ENCODE assay signal across 8 mouse cellular contexts in the genomic region with DNA sequence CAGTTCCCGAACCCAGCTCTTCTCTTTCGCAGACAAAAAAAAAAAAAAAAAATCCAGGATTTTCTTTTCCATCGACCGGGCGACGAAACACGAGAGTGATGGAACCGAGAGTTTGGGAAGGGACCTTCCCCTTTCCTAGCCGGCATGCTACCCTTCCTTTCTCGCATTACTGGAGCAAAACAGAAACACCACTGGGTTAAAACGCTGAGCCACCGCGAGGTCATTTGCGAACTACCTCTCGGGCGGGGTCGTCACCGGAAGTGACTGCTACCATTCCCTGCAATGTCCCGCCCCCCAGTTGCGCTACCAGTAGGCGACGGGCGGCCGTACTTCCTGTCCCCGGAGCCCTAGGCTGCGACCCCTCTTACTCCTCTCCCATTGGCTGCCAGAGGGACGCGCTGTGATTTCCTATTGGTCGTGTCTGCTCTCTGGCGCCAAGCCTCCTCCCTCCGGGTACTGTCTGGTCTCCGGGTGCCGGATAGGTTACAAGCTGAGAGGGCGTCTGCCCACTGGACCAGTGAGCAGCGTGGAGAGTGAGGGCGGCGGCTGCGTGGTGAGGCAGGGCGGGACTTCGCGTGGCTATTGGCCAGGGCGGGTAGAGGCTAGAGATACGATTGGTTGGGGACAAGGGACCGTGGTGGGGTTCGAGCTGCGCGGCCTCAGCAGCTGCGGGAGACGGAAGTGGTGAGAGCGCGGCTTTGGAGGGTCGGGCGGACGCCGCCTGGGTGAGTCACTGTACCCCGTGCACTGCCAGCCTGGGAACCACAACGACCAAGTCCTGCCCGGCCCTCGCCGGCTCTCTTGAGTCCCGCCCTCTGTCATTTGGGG. TPM values are rescaled to one million over a fixed set of nuclear protein-coding genes. Genes with fewer than 3 reads are reported as not detected.
DNase-seq lines count a peak whose midpoint lies in the region; ATAC-seq and TF ChIP-seq lines count a peak whose summit lies in the region.

Gene Mtmr4, plus strand, starts transcription at position 637 of the 828 bp plus-strand sequence.

- H3K4me3 ChIP-seq in hindbrain, embryonic 16.5 days (ENCODE audit: low read length): peak within 1 kb of the TSS; percentile 70
- H3K4me3 ChIP-seq in left cerebral cortex, adult 2 months: peak within 1 kb of the TSS; percentile 82

- H3K27me3 ChIP-seq in hindbrain, embryonic 16.5 days (replicated peaks; ENCODE audit: control insufficient read depth, insufficient read depth, low read length): no peaks in the 10 kb centered on the region

- WGBS in hindbrain, embryonic 16.5 days: under 1% methylated on average over 61 of the region's 61 CpGs

- peak within 1 kb of the TSS; percentile 82 for H3K9ac ChIP-seq in hindbrain, embryonic 16.5 days (ENCODE audit: low read depth, low read length)

- H3K36me3 ChIP-seq in hindbrain, embryonic 16.5 days (ENCODE audit: control insufficient read depth, insufficient read depth, low read length): 0 out of 2 replicates have a peak, but pooled peaks cover 2% of the 10 kb centered on the region

- H3K4me2 ChIP-seq in hindbrain, embryonic 16.5 days (ENCODE audit: low read length): peak within 1 kb of the TSS; percentile 96

- peak within 1 kb of the TSS; percentile 92 for H3K27ac ChIP-seq in hindbrain, embryonic 16.5 days (ENCODE audit: low read depth, low read length)
- H3K27ac ChIP-seq in left cerebral cortex, adult 2 months: peak within 1 kb of the TSS; percentile 98

- H3K9me3 ChIP-seq in hindbrain, embryonic 16.5 days (ENCODE audit: control insufficient read depth, low read length): no peaks in the 10 kb centered on the region

- intact Hi-C loops in left cerebral cortex, adult 2 months (cut with DNase I): no loop called here

- peak; percentile 98 for ATAC-seq in hindbrain, embryonic 16.5 days
- peak; percentile 82 for ATAC-seq in megakaryocyte, adult 5-6 weeks (ENCODE audit: poor library complexity, severe bottlenecking)

- peaks cover 38% of the 10 kb centered on the region for H3K4me1 ChIP-seq in hindbrain, embryonic 16.5 days (ENCODE audit: control insufficient read depth, insufficient read depth, low read depth, low read length)

- TF ChIP-seq CTCF in left cerebral cortex, adult 2 months (IDR thresholded peaks at IDR 0.05): peak; percentile 3; the same call in 1 of the 2 replicates

- peak; percentile 100 for DNase-seq in WW6 (ENCODE audit: low read depth, low spot score)
- peak; percentile 94 to 98 for DNase-seq in cerebellum, postnatal 4 days (ENCODE audit: low spot score in 2 of 2)
- DNase-seq in gastrocnemius, adult 18-20 months (ENCODE audit: low spot score): peak; percentile 100
- DNase-seq in left cerebral cortex, adult 2 months (ENCODE audit: extremely low spot score in 1 of 2, low spot score in 2 of 2): peak; percentile 99 to 100
- DNase-seq in right cerebral cortex, adult 2 months (ENCODE audit: low spot score in 2 of 2): peak; percentile 100
- DNase-seq in urinary bladder, postnatal 14 days (ENCODE audit: low spot score): peak; percentile 99

RNA-seq across cellular contexts. Expression of gene Mtmr4, which starts in this region (rescaled TPM):
- 10 to 100 TPM in 1 of 2 experiments, 1 to 10 TPM in 1; 9.8 to 10.8 TPM for total RNA-seq in gastrocnemius, adult 18-20 months (2021)
- polyA plus RNA-seq in hindbrain, embryonic 16.5 days (2015; fragmentation: Nextera tagmentation; extraction: Ambion mirVana): 40.3 and 51.6 TPM in 2 replicates
- 10 to 100 TPM; 80.4 to 99.0 TPM for total RNA-seq in left cerebral cortex, adult 2 months (2021)
- 14.6 and 18.2 TPM in 2 replicates for total RNA-seq in megakaryocyte, adult 5-6 weeks (2015)
- 25.9 and 28.1 TPM in 2 replicates for total RNA-seq in megakaryocyte, adult 5-6 weeks (2017)

Comparison
In these comparisons a context has a peak if more than half of its experiments do, and no peak if none do; other contexts are left out.
1. Peak in every context shown above with its lines: DNase-seq, ATAC-seq, H3K4me3 ChIP-seq and H3K27ac ChIP-seq.